Mouse (Mus musculus) heart, adult 2 months (tissue): ENCODE measurements around the gene Dact3. TPM values are rescaled to one million over a fixed set of nuclear protein-coding genes. Genes with fewer than 3 reads are reported as not detected.

Experiments used
- DNase-seq, 2 experiments: peaks; one replicate each; pipeline ENCODE4 v3.0.0; 2021
- H3K27ac ChIP-seq: fragments of 200-600 bp; 2 replicates; pipeline ENCODE4 v1.8.1; 2022
- H3K27me3 ChIP-seq: fragments of 200-500 bp; 2 replicates; pipeline ENCODE4 v1.6.1; 2012; ENCODE audit warnings: mild to moderate bottlenecking, low read length, inconsistent platforms, mixed read lengths; ENCODE audit not compliant: control insufficient read depth, insufficient read depth
- H3K36me3 ChIP-seq: fragments of 200-500 bp; 2 replicates; pipeline ENCODE4 v1.6.1; 2012; ENCODE audit warnings: low read length, inconsistent platforms; ENCODE audit not compliant: control insufficient read depth, insufficient read depth
- H3K4me1 ChIP-seq: fragments of 200-500 bp; 2 replicates; pipeline ENCODE4 v1.6.1; 2011; ENCODE audit warnings: low read length; ENCODE audit not compliant: control insufficient read depth, insufficient read depth
- H3K4me3 ChIP-seq: fragments of 200-600 bp; 2 replicates; pipeline ENCODE4 v1.8.1; 2022
- H3K79me2 ChIP-seq: fragments of 200-500 bp; replicated peaks from 2 replicates; pipeline ENCODE4 v1.6.1; 2012; ENCODE audit warnings: mild to moderate bottlenecking, inconsistent platforms, low read length, moderate library complexity, mixed read lengths; ENCODE audit not compliant: control insufficient read depth, insufficient read depth
- H3K9ac ChIP-seq: fragments of 200-500 bp; 2 replicates; pipeline ENCODE4 v1.6.1; 2012; ENCODE audit warnings: low read depth, mild to moderate bottlenecking, control low read depth, inconsistent platforms, low read length, mixed read lengths
- CTCF ChIP-seq: fragments of 200-600 bp; IDR thresholded peaks from 2 replicates; pipeline ENCODE4 v1.8.1; 2022; ENCODE audit warnings: antibody characterized with exemption, mild to moderate bottlenecking, moderate library complexity
- EP300 ChIP-seq: fragments of 200-500 bp; IDR thresholded peaks from 2 replicates; pipeline ENCODE4 v1.6.1; 2011; ENCODE audit warnings: low read depth, low read length, control low read depth; ENCODE audit not compliant: insufficient read depth
- POLR2A ChIP-seq: fragments of 200-500 bp; IDR thresholded peaks from 2 replicates; pipeline ENCODE4 v1.6.1; 2011; ENCODE audit warnings: mild to moderate bottlenecking, low read depth, low read length, control low read depth; ENCODE audit not compliant: insufficient read depth
- WGBS: fragments of 180-500 bp; shearing (Covaris S2); methylation state at CpG from one replicate; pipeline ENCODE4 v1.1.7; 2018; 5-methylcytosine and 5-hydroxymethylcytosine counted together
- intact Hi-C: fragments of 180-260 bp; cut with DNase I; formaldehyde crosslinking; loops from one replicate; pipeline ENCODE4 v1.15.1; 2025
- polyA plus RNA-seq: library from polyadenylated mRNA; depleted of rRNA; stranded (reverse); fragments of >200 nt; gene quantifications from 2 replicates; pipeline ENCODE4 v1.2.3, GENCODE M21; 2012; rRNA removed
- total RNA-seq, 2 experiments: library from RNA; stranded (reverse); gene quantifications; 2 replicates each; pipeline ENCODE4 v1.2.3; 2021

Dact3 gene
- total and polyA plus RNA-seq, 3 experiments = 8.6 to 19.6 (median 12.1) TPM

DNA sequence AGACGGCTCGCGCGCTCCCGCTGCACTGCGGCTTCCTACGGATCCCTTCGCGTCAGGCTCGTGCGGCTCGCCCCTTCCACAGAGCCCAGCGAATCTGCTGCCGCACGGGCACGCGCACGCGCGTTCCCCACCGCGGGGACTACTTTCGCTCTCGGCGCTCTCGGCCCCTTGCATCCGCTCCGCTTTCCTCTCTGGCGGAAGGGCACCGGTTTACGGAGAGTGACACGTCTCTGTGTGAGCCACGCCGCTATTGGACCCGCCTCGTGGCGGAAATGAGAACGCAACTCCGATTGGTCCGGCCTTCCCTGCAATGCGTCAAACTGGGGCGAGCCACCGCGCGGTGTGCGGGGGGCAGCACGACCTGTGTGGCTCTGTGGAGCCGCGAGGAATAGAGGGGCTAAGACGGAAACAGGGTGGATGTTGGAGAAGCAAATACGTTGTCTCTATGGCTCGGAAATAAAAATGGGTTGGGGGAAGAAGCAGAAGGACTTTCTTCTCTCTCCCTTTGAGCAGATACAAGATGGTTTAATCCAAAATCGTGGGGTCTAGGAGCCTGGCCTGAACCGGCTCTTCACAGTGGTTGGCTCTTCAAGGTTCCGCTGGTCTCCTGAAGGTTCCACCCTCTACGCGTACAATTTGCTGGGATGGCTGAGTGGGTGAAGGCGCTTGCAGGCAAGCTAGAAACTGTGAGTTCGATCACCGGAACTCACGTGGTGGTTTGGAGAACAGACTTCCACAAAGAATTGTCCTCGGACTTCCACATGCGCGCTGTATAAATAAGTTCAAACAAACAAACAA, 49.1 kb downstream of the Dact3 start, which contains the start of gene Calm3:
Calm3 (minus strand) TSS at position 78 of the 798 bp plus-strand sequence.
- intact Hi-C loops = loop anchor here (10.0 kb wide), 1 partner anchor 309 kb away; the partner anchor contains the start of gene Arhgap35

DNA sequence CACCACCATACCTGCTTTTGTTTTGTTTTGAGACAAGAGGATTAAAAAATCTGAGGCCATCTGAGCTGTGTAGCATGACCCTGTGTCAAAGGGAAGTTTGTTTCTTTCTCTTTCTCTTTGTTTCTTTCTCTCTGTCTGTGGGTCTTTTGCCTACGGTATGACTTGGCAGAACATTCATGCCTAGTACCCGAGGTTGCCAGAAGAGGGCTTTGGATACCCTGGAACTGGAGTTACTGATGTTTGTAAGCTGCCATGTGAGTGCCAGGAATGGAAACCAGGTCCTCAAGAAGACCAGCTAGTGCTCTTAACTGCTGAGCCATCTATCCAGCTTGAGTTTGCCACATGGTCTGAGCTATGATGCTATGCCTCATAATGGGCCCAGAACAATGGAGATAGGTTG, 53.2 kb downstream of the Dact3 start:
- no peak overlapping the region for H3K9ac ChIP-seq
- no peak for TF ChIP-seq CTCF
- TF ChIP-seq POLR2A = no peak
- no peak for TF ChIP-seq EP300
- H3K4me3 ChIP-seq = no peak overlapping the region
- no peaks in the 10 kb centered on the region for H3K4me1 ChIP-seq
- H3K79me2 ChIP-seq = 0 out of 2 replicates have a peak, but pooled peaks cover under 1% of the 10 kb centered on the region
- no peak for DNase-seq
- no peak overlapping the region for H3K27ac ChIP-seq
- 34% methylated on average over 2 of the region's 2 CpGs for WGBS
- intact Hi-C loops = loop anchor here (10.0 kb wide), 1 partner anchor 314 kb away; the partner anchor contains the start of gene Arhgap35
- no peaks in the 10 kb centered on the region for H3K27me3 ChIP-seq
- H3K36me3 ChIP-seq = no peaks in the 10 kb centered on the region

More for the DNA sequence above, 49.1 kb downstream of the Dact3 start, which contains the start of gene Calm3:
- Histone ChIP-seq H3K36me3 (no peaks in the 10 kb centered on the region), H3K9ac (peak within 1 kb of the TSS; percentile 91), H3K27ac (peak within 1 kb of the TSS; percentile 100), H3K4me3 (peak within 1 kb of the TSS; percentile 98), H3K27me3 (no peaks in the 10 kb centered on the region), H3K79me2 (peaks cover 5% of the 10 kb centered on the region; the same call in 1 of the 2 replicates), H3K4me1 (peaks cover 15% of the 10 kb centered on the region)
- peak; percentile 100 for DNase-seq
- TF ChIP-seq CTCF (no peak; the same call in 1 of the 2 replicates), EP300 (peak; percentile 98), POLR2A (peak; percentile 77)
- 1% methylated on average over 64 of the region's 64 CpGs for WGBS

- no peaks in the 10 kb centered on the region for H3K27me3 ChIP-seq
- TF ChIP-seq EP300 (no peak), CTCF (no peak; the same call in 1 of the 2 replicates), POLR2A (no peak)
- H3K27ac ChIP-seq = no peak overlapping the region
- H3K9ac ChIP-seq = no peak overlapping the region
- DNase-seq = peak; percentile 67 to 76
- WGBS = 0% methylated on average over 1 of the region's 1 CpGs
- no peak overlapping the region for H3K4me3 ChIP-seq
- no peaks in the 10 kb centered on the region for H3K36me3 ChIP-seq
- intact Hi-C loops = loop anchor here (1.0 to 5.0 kb wide), 2 partner anchors 121 to 135 kb away; no protein-coding TSS in a partner anchor
- H3K79me2 ChIP-seq = no peaks in the 10 kb centered on the region
- H3K4me1 ChIP-seq = no peaks in the 10 kb centered on the region
Measured at GRCm38 (mm10) chr7:16930850-16931249, 55.7 kb downstream of the Dact3 start.

DNA sequence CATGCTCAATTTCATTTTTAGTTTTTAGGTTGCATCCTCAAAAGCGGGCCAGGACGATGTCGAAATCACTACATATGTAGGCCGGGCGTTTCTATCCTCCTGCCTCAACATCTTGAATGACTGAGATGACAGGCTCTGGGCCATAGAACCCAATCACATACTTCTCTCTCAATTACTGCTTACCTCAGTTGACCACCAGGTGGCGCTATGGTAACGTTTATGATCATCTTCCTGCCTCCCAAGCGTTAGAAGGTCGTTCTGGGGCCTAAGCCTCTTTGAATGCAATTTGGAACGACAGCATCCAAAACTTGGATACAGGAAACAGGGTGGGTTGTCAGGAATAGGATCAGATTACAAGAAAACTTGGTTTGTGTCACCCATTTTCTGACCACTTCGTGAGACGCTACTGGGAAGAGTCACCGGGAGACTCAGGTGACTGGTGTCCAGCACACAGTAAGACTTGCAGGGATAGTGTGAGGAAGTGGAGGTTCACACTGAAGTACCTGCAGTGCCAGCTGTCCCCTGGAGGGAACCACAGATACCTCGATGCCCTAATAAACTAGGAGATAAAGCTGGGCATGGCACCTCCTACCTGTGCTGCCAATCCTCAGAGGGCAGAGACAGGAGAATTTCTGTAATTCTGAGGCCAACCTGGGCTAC, 57.0 kb downstream of the Dact3 start:
- peak; percentile 91 for TF ChIP-seq CTCF
- no peak for TF ChIP-seq POLR2A
- TF ChIP-seq EP300 = 0 out of 2 replicates have a peak, but pooled peaks have one; percentile 38
- no peaks in the 10 kb centered on the region for H3K79me2 ChIP-seq
- DNase-seq = peak; percentile 76 to 78
- intact Hi-C loops = loop anchor here (1.0 to 5.0 kb wide), 4 partner anchors 18 to 134 kb away; no protein-coding TSS in a partner anchor
- 20% methylated on average over 14 of the region's 14 CpGs for WGBS
- no peaks in the 10 kb centered on the region for H3K27me3 ChIP-seq
- H3K4me1 ChIP-seq = no peaks in the 10 kb centered on the region
- H3K36me3 ChIP-seq = no peaks in the 10 kb centered on the region
- H3K27ac ChIP-seq = no peak overlapping the region
- H3K4me3 ChIP-seq = no peak overlapping the region
- H3K9ac ChIP-seq = no peak overlapping the region

GRCm38 (mm10) chr7:16932704-16933577, 57.8 kb downstream of the Dact3 start:
- intact Hi-C loops = loop anchor here (1.0 to 5.0 kb wide), 3 partner anchors 17 to 119 kb away; no protein-coding TSS in a partner anchor
- Histone ChIP-seq H3K27me3 (no peaks in the 10 kb centered on the region), H3K36me3 (no peaks in the 10 kb centered on the region), H3K27ac (no peak overlapping the region), H3K4me1 (no peaks in the 10 kb centered on the region), H3K9ac (no peak overlapping the region), H3K4me3 (no peak overlapping the region), H3K79me2 (no peaks in the 10 kb centered on the region)
- WGBS = 45% methylated on average over 14 of the region's 14 CpGs
- TF ChIP-seq CTCF (peak; percentile 70), EP300 (no peak), POLR2A (no peak)
- DNase-seq = peak in 1 of 2 experiments; percentile 47

Other genes starting within 250 kb of the Dact3 start
- not detected for gene Ceacam15, start 199.6 kb upstream of the Dact3 start, total RNA-seq
- gene Ceacam15, start 199.6 kb upstream of the Dact3 start, polyA plus RNA-seq = 0.14 TPM in 1 of 2 replicates, not detected in the other
- gene Ceacam9, start 153.4 kb upstream of the Dact3 start, total RNA-seq = not detected
- not detected in 2 replicates for gene Ceacam9, start 153.4 kb upstream of the Dact3 start, polyA plus RNA-seq
- gene Ap2s1, start 136.9 kb upstream of the Dact3 start, total RNA-seq = 10 to 100 TPM; 69.7 to 75.3 TPM
- 122 and 123 TPM in 2 replicates for gene Ap2s1, start 136.9 kb upstream of the Dact3 start, polyA plus RNA-seq
- gene Slc1a5, start 94.0 kb upstream of the Dact3 start, total RNA-seq = 10 to 100 TPM; 20.9 to 26.1 TPM
- gene Slc1a5, start 94.0 kb upstream of the Dact3 start, polyA plus RNA-seq = 35.6 and 57.0 TPM in 2 replicates
- 10 to 100 TPM; 55.5 to 56.2 TPM for gene Strn4, start 59.4 kb upstream of the Dact3 start, total RNA-seq
- 94.2 and 101 TPM in 2 replicates for gene Strn4, start 59.4 kb upstream of the Dact3 start, polyA plus RNA-seq
- 10 to 100 TPM; 49.5 to 52.8 TPM for gene Fkrp, start 58.6 kb upstream of the Dact3 start, total RNA-seq
- 40.3 and 51.3 TPM in 2 replicates for gene Fkrp, start 58.6 kb upstream of the Dact3 start, polyA plus RNA-seq
- 10 to 100 TPM; 15.3 to 19.9 TPM for gene Prkd2, start 32.4 kb upstream of the Dact3 start, total RNA-seq
- 24.5 and 26.2 TPM in 2 replicates for gene Prkd2, start 32.4 kb upstream of the Dact3 start, polyA plus RNA-seq
- gene Gng8, start 16.5 kb downstream of the Dact3 start, total RNA-seq = 1 to 10 TPM in 1 of 2 experiments, under 1 TPM in 1; 0.47 to 1.6 TPM
- 7.4 and 13.1 TPM in 2 replicates for gene Gng8, start 16.5 kb downstream of the Dact3 start, polyA plus RNA-seq
- 1 to 10 TPM; 1.9 to 2.9 TPM for gene Ptgir, start 31.2 kb downstream of the Dact3 start, total RNA-seq
- gene Ptgir, start 31.2 kb downstream of the Dact3 start, polyA plus RNA-seq = 5.2 and 7.4 TPM in 2 replicates
- gene Calm3, start 48.8 kb downstream of the Dact3 start, total RNA-seq = 100 to 1,000 TPM; 168 to 175 TPM
- 163 and 206 TPM in 2 replicates for gene Calm3, start 48.8 kb downstream of the Dact3 start, polyA plus RNA-seq
- gene Pnmal2, start 69.4 kb downstream of the Dact3 start, total RNA-seq = 1 to 10 TPM; 3.8 to 4.1 TPM
- gene Pnmal2, start 69.4 kb downstream of the Dact3 start, polyA plus RNA-seq = 3.5 and 4.4 TPM in 2 replicates
- under 1 TPM in 1 of 2 experiments, not detected in 1; 0.11 TPM for gene Pnmal1, start 84.4 kb downstream of the Dact3 start, total RNA-seq
- gene Pnmal1, start 84.4 kb downstream of the Dact3 start, polyA plus RNA-seq = 0.06 TPM in 2 replicates
- gene Gm42372, start 107.8 kb downstream of the Dact3 start, total RNA-seq = not detected
- 0.03 TPM in 1 of 2 replicates, not detected in the other for gene Gm42372, start 107.8 kb downstream of the Dact3 start, polyA plus RNA-seq
- gene Ccdc8, start 117.4 kb downstream of the Dact3 start, total RNA-seq = 1 to 10 TPM; 4.0 to 4.4 TPM
- 2.7 and 4.2 TPM in 2 replicates for gene Ccdc8, start 117.4 kb downstream of the Dact3 start, polyA plus RNA-seq
- 100 to 1,000 TPM in 1 of 2 experiments, 10 to 100 TPM in 1; 89.0 to 104 TPM for gene Ppp5c, start 152.6 kb downstream of the Dact3 start, total RNA-seq
- gene Ppp5c, start 152.6 kb downstream of the Dact3 start, polyA plus RNA-seq = 157 and 163 TPM in 2 replicates
- 1 to 10 TPM; 1.9 to 3.0 TPM for gene Hif3a, start 187.1 kb downstream of the Dact3 start, total RNA-seq
- 1.6 and 2.5 TPM in 2 replicates for gene Hif3a, start 187.1 kb downstream of the Dact3 start, polyA plus RNA-seq
- gene Psg16, start 198.7 kb downstream of the Dact3 start, total RNA-seq = under 1 TPM; 0.10 to 0.16 TPM
- gene Psg16, start 198.7 kb downstream of the Dact3 start, polyA plus RNA-seq = 0.06 TPM in 1 of 2 replicates, not detected in the other